Mouse (Mus musculus) liver, embryonic 11.5 days (tissue): ENCODE results near the gene AW549877. TPM values are rescaled to one million over a fixed set of nuclear protein-coding genes. Genes with fewer than 3 reads are reported as not detected.

ENCODE experiments used
- ATAC-seq: fragments of 200-750 bp; cut with Nextera tagmentation; replicated peaks from 2 replicates; pipeline ENCODE4 v1.8.0; 2017; ENCODE audit warnings: moderate number of reproducible peaks, mild to moderate bottlenecking, moderate TSS enrichment, moderate library complexity; ENCODE audit not compliant: low FRiP score
- DNase-seq: peaks from one replicate; pipeline ENCODE4 v3.0.0-alpha.2; 2017; ENCODE audit warnings: low spot score
- H3K27ac ChIP-seq: fragments of 300-500 bp; sonication (generic); 2 replicates; pipeline ENCODE4 v1.5.1; 2014; ENCODE audit warnings: mild to moderate bottlenecking, low read depth, low read length, control low read depth
- H3K27me3 ChIP-seq: fragments of 300-500 bp; sonication (generic); replicated peaks from 2 replicates; pipeline ENCODE4 v1.6.1; 2014; ENCODE audit warnings: low read length, mixed read lengths; ENCODE audit not compliant: control insufficient read depth, insufficient read depth
- H3K36me3 ChIP-seq: fragments of 300-500 bp; sonication (generic); 2 replicates; pipeline ENCODE4 v1.6.1; 2014; ENCODE audit warnings: mild to moderate bottlenecking, low read length, moderate library complexity, mixed read lengths; ENCODE audit not compliant: control insufficient read depth, insufficient read depth
- H3K4me1 ChIP-seq: fragments of 300-500 bp; sonication (generic); replicated peaks from 2 replicates; pipeline ENCODE4 v1.6.1; 2014; ENCODE audit warnings: low read length, mixed read lengths; ENCODE audit not compliant: control insufficient read depth, insufficient read depth
- H3K4me2 ChIP-seq: fragments of 300-500 bp; sonication (generic); 2 replicates; pipeline ENCODE4 v1.6.1; 2014; ENCODE audit warnings: mild to moderate bottlenecking, control low read depth, moderate library complexity
- H3K4me3 ChIP-seq: fragments of 300-500 bp; sonication (generic); 2 replicates; pipeline ENCODE4 v1.5.1; 2014; ENCODE audit warnings: low read depth, low read length, control low read depth
- H3K9ac ChIP-seq: fragments of 300-500 bp; sonication (generic); 2 replicates; pipeline ENCODE4 v1.6.1; 2014; ENCODE audit warnings: low read depth, low read length, control low read depth
- H3K9me3 ChIP-seq: fragments of 300-500 bp; sonication (generic); 2 replicates; pipeline ENCODE4 v1.6.1; 2016; ENCODE audit warnings: low read length, inconsistent platforms, mixed read lengths; ENCODE audit not compliant: control insufficient read depth
- WGBS: fragments of 180-500 bp; shearing (Covaris S2); extraction: QIAGEN DNeasy Blood & Tissue Kit; methylation state at CpG from one replicate; pipeline ENCODE4 v1.1.7; 2014; 5-methylcytosine and 5-hydroxymethylcytosine counted together
- polyA plus RNA-seq: library from polyadenylated mRNA; unstranded; fragments of >200 nt; fragmentation: Nextera tagmentation; extraction: Ambion mirVana; gene quantifications from 2 replicates; pipeline ENCODE4 v1.2.1, GENCODE M21; 2014

AW549877 gene
- polyA plus RNA-seq, 1 experiment from 2014 or later = 20.8 TPM

DNA sequence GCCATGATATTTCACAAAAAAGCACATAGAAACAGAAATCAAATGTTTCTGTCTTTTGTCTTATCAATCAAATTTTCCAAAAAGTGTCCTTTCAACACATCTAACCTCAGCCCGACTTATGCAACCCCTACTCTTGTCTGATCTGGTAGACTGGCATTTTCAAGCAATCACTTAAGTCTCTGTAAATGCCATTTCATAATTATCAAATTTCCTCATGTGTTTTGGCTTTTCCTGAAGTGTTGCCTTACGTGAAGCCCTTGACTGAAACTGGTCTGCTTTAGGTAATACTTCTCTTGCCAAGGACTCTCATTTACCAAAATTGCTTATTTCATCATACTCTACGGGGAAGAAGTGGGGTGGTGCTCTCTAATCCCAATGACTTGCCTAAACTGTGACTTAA is 22.2 kb downstream of the AW549877 start:
- DNase-seq (no peak), ATAC-seq (no peak)
- H3K4me1 ChIP-seq = no peaks in the 10 kb centered on the region
- H3K4me3 ChIP-seq = no peak overlapping the region
- 78% methylated on average over 3 of the region's 3 CpGs for WGBS
- H3K9me3 ChIP-seq = no peaks in the 10 kb centered on the region
- H3K4me2 ChIP-seq = no peak overlapping the region
- H3K27ac ChIP-seq = no peak overlapping the region
- H3K9ac ChIP-seq = no peak overlapping the region
- H3K36me3 ChIP-seq = no peaks in the 10 kb centered on the region
- no peaks in the 10 kb centered on the region for H3K27me3 ChIP-seq

DNA sequence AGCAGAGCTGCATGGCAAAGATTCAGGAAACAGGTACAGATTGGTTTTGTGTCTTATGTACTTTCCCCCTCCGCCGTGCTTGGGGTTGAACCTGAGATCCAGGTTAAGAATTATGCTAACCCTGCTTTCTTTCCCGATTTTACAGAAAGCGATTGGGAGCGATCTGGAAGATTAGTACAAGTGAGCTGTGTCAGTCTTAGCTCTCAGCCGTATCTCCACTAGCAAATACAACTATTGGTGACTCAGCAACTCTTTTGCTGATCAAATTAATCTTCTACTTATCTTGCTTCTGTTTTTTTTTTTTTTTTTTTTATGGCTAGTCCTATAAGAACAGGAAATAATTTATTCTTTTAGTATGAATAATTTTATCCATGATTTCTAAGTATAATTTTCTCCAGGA is 25.4 kb downstream of the AW549877 start:
- H3K4me3 ChIP-seq = no peak overlapping the region
- WGBS = 86% methylated on average over 6 of the region's 6 CpGs
- H3K4me2 ChIP-seq = no peak overlapping the region
- DNase-seq = no peak
- ATAC-seq = no peak
- no peaks in the 10 kb centered on the region for H3K4me1 ChIP-seq
- H3K27me3 ChIP-seq = no peaks in the 10 kb centered on the region
- no peak overlapping the region for H3K27ac ChIP-seq
- H3K36me3 ChIP-seq = no peaks in the 10 kb centered on the region
- H3K9ac ChIP-seq = no peak overlapping the region
- H3K9me3 ChIP-seq = no peaks in the 10 kb centered on the region

DNA sequence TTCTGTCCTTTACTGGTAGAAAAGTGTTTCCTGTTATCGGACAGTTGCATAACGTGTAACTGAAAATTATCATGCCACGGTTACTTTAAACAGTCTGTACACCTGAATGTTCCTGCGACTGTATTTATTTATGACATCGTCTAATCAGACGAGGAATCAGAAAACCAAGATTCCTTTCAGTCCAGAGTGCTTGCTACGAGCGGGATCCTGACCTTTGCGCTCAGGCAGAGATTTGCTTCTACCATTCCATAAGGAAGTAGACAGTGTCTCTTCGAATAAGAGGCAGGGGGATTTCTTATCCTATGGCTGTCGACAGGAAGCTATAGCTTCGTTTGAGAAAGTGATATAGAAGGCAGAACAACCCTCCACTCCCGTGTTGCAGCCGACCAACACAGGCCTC is 25.8 kb downstream of the AW549877 start:
- no peaks in the 10 kb centered on the region for H3K36me3 ChIP-seq
- H3K27me3 ChIP-seq = no peaks in the 10 kb centered on the region
- H3K4me3 ChIP-seq = no peak overlapping the region
- DNase-seq (no peak), ATAC-seq (no peak)
- H3K9me3 ChIP-seq = no peaks in the 10 kb centered on the region
- no peaks in the 10 kb centered on the region for H3K4me1 ChIP-seq
- 81% methylated on average over 14 of the region's 14 CpGs for WGBS
- no peak overlapping the region for H3K4me2 ChIP-seq
- H3K9ac ChIP-seq = no peak overlapping the region
- H3K27ac ChIP-seq = no peak overlapping the region

DNA sequence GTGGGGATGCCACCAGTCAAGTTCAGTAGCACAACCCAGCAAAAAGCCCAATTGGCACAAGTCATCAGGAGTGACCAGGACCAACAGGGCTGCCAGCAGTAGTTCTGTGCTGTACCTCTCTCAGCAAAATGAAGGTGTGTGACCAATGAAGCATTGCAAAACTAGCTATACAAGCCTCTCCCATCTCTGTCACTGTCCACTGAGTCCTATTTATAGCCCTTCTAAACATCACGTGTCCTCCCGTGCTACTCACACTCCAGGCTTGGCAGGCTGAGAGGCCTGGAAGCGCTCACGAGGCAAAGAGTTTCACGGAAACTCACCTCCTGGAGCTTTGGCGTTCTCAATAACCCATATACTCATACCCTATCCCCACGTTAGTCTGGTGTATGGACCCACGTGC is 33.3 kb downstream of the AW549877 start:
- no peaks in the 10 kb centered on the region for H3K27me3 ChIP-seq
- no peak overlapping the region for H3K9ac ChIP-seq
- 86% methylated on average over 8 of the region's 8 CpGs for WGBS
- H3K4me1 ChIP-seq = no peaks in the 10 kb centered on the region
- no peak overlapping the region for H3K4me3 ChIP-seq
- H3K27ac ChIP-seq = no peak overlapping the region
- no peaks in the 10 kb centered on the region for H3K36me3 ChIP-seq
- H3K4me2 ChIP-seq = no peak overlapping the region
- ATAC-seq (no peak), DNase-seq (no peak)
- no peaks in the 10 kb centered on the region for H3K9me3 ChIP-seq

DNA sequence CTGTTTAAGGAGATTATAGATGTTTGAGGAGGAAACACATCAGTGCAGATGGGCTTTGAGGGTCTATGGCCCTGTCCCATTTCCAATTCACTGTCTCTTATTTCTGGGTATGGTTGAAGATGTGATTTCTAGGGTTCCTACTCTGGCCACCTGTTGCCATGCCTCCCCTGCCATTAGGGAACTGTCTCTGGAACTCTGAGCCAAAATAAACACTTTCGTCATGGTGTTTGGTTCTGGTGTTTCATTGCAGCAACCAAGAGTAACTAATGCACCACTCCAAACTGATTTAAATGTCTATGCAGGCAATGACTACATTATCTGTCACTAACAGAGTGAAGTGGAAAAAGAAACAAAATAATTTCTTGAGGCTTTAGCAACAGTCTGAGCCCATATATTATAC is 35.5 kb downstream of the AW549877 start:
- Histone ChIP-seq H3K4me1 (no peaks in the 10 kb centered on the region), H3K27me3 (no peaks in the 10 kb centered on the region), H3K4me2 (no peak overlapping the region), H3K36me3 (no peaks in the 10 kb centered on the region), H3K9me3 (no peaks in the 10 kb centered on the region), H3K27ac (no peak overlapping the region), H3K9ac (no peak overlapping the region), H3K4me3 (no peak overlapping the region)
- DNase-seq (no peak), ATAC-seq (no peak)
- WGBS = 68% methylated on average over 1 of the region's 1 CpGs

DNA sequence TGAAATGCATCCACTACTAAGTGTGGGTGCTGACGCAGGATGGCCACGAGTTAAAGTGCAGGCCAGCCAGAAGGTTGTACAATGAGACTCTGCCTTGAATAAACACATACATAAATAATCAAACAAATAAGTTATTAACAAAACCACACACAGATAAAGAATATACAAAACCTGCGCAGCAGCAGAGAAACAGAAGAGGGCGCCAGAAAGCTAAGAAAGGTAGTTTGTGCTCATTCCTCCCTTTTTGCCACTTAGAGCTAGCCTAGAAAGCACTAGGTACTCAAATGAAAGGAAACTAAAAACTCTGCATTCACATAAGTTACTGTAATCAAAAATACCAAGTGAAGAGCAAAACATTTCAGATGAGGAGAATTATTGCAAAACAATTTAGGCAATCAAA is 37.6 kb downstream of the AW549877 start:
- DNase-seq = no peak

DNA sequence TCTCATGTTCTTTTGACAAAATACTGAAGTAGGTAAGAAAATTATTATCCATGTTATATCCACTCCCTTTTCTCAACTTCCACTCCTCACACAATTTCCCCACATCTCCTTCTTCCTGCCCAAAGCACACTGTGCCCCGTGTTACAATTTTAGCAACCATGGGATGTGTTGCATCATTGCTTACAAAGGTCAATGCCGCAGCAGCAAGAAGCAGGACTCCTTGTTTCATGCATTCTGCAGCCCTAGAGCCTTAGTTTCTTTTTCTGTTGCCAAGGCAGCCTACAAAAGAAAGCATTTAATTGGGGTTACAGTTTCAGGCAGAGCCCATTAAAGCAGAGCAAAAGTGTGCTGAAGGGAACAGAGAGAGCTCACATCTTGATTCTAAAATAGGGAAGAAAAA is 40.6 kb downstream of the AW549877 start:
- no peak overlapping the region for H3K27ac ChIP-seq
- no peaks in the 10 kb centered on the region for H3K36me3 ChIP-seq
- H3K4me2 ChIP-seq = no peak overlapping the region
- 73% methylated on average over 2 of the region's 2 CpGs for WGBS
- H3K27me3 ChIP-seq = no peaks in the 10 kb centered on the region
- no peak overlapping the region for H3K9ac ChIP-seq
- ATAC-seq (no peak), DNase-seq (no peak)
- no peaks in the 10 kb centered on the region for H3K9me3 ChIP-seq
- no peaks in the 10 kb centered on the region for H3K4me1 ChIP-seq
- no peak overlapping the region for H3K4me3 ChIP-seq

More for the DNA sequence above, 37.6 kb downstream of the AW549877 start:
- Histone ChIP-seq H3K4me3 (no peak overlapping the region), H3K9me3 (no peaks in the 10 kb centered on the region), H3K4me2 (no peak overlapping the region), H3K36me3 (no peaks in the 10 kb centered on the region), H3K4me1 (no peaks in the 10 kb centered on the region), H3K27me3 (no peaks in the 10 kb centered on the region), H3K9ac (no peak overlapping the region), H3K27ac (no peak overlapping the region)
- no peak for ATAC-seq
- 22% methylated on average over 4 of the region's 4 CpGs for WGBS

DNA sequence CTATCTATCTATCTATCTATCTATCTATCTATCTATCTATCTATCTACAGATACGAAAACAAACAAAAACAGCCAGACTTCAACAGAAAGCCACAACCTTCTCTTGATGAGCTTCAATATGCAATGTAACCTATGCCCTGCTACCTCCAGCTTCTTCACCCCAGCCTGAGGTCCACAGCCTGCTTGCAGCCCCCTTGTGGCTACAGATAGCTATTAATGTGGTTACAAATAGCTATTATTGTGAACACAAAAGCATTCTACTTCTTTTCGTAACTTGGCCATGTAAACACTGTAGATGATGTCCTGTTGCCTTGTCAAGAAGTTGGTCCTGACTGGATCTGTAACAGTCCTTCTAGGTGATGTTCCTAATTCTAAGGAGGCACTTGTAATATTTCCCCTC is 57.4 kb downstream of the AW549877 start:
- 79% methylated on average over 2 of the region's 2 CpGs for WGBS
- Histone ChIP-seq H3K9ac (no peak overlapping the region), H3K27ac (no peak overlapping the region), H3K9me3 (no peaks in the 10 kb centered on the region), H3K36me3 (no peaks in the 10 kb centered on the region), H3K4me3 (no peak overlapping the region), H3K27me3 (no peaks in the 10 kb centered on the region), H3K4me2 (no peak overlapping the region), H3K4me1 (no peaks in the 10 kb centered on the region)
- no peak for ATAC-seq
- DNase-seq = no peak

DNA sequence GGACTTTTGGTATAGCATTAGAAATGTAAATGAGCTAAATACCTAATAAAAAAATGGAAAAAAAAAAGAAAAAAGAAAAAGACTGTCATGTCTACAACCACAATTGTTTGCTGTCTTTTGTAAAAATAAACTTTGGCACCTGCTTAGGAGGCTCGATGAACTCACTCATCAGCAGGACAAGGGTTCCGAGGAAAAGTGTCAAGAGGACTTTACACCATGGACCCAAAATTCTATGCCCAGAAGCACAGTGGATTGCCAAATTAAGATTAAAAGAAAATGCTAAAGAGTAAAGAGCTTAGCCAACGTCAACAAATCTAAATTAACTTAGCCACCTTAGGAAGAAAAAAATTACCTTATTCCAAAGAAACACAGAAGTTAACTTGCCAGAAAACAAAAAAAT is 59.5 kb downstream of the AW549877 start:
- H3K36me3 ChIP-seq = no peaks in the 10 kb centered on the region
- DNase-seq (no peak), ATAC-seq (no peak)
- no peaks in the 10 kb centered on the region for H3K27me3 ChIP-seq
- H3K4me1 ChIP-seq = no peaks in the 10 kb centered on the region
- 78% methylated on average over 3 of the region's 3 CpGs for WGBS
- no peak overlapping the region for H3K27ac ChIP-seq
- H3K4me3 ChIP-seq = no peak overlapping the region
- H3K9ac ChIP-seq = no peak overlapping the region
- H3K4me2 ChIP-seq = no peak overlapping the region
- no peaks in the 10 kb centered on the region for H3K9me3 ChIP-seq
